Mouse (Mus musculus) bone marrow macrophage, adult 2 months (primary cell): ENCODE results near the gene Arfgap3.

Experiments
- CTCF ChIP-seq: IDR thresholded peaks from 2 replicates; pipeline ENCODE4 v1.5.1; 2012; ENCODE audit warnings: low read depth, mild to moderate bottlenecking, low read length, moderate library complexity
- POLR2A ChIP-seq: IDR thresholded peaks from 2 replicates; pipeline ENCODE4 v1.6.1; 2012; ENCODE audit warnings: mild to moderate bottlenecking, low read depth, low read length, borderline replicate concordance

DNA sequence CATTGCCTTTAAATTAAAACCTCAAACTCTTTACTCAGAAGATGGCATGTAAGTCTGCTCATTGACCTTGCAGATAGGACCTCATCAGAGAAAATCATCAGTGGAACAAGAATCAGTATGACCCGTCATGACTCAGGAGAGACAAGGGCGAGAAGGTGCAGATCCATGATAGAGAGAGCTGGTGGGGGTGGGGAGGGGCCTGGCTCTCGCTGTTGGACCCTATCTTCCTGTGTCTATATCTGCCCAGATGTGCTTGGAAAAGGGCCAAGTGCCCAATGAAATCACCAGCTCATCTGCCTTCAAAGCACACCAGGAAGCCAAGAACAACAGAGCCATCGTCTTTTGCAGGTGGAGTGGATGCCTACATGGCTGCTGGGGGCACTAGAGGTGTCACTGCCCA, 27.1 kb upstream of the Arfgap3 start:
- TF ChIP-seq CTCF (no peak), POLR2A (no peak)
